Mouse (Mus musculus) kidney, embryonic 15.5 days (tissue): ENCODE measurements around the gene Tet3. TPM values are rescaled to one million over a fixed set of nuclear protein-coding genes. Genes with fewer than 3 reads are reported as not detected.
"Not testable (repeated sequence)": the region's sequence is repeated elsewhere in the genome, so short reads cannot be mapped to it uniquely, and the experiment has no call there.

Source experiments
- ATAC-seq: fragments of 200-750 bp; cut with Nextera tagmentation; replicated peaks from 2 replicates; pipeline ENCODE4 v1.8.0; 2017; ENCODE audit warnings: moderate TSS enrichment; ENCODE audit not compliant: low FRiP score
- H3K27ac ChIP-seq: fragments of 300-500 bp; sonication (generic); 2 replicates; pipeline ENCODE4 v1.5.1; 2015; ENCODE audit warnings: mild to moderate bottlenecking, inconsistent platforms
- H3K27me3 ChIP-seq: fragments of 300-500 bp; sonication (generic); 2 replicates; pipeline ENCODE4 v1.6.1; 2015; ENCODE audit warnings: inconsistent platforms
- H3K36me3 ChIP-seq: fragments of 300-500 bp; sonication (generic); 2 replicates; pipeline ENCODE4 v1.6.1; 2015; ENCODE audit warnings: inconsistent platforms
- H3K4me1 ChIP-seq: fragments of 300-500 bp; sonication (generic); 2 replicates; pipeline ENCODE4 v1.6.1; 2015; ENCODE audit warnings: inconsistent platforms
- H3K4me2 ChIP-seq: fragments of 300-500 bp; sonication (generic); 2 replicates; pipeline ENCODE4 v1.6.1; 2015; ENCODE audit warnings: moderate library complexity, mild to moderate bottlenecking, inconsistent platforms
- H3K4me3 ChIP-seq: fragments of 300-500 bp; sonication (generic); replicated peaks from 2 replicates; pipeline ENCODE4 v1.5.1; 2015; ENCODE audit warnings: mild to moderate bottlenecking, inconsistent platforms
- H3K9ac ChIP-seq: fragments of 300-500 bp; sonication (generic); 2 replicates; pipeline ENCODE4 v1.6.1; 2015; ENCODE audit warnings: mild to moderate bottlenecking, inconsistent platforms
- H3K9me3 ChIP-seq: fragments of 300-500 bp; sonication (generic); replicated peaks from 2 replicates; pipeline ENCODE4 v1.6.1; 2016; ENCODE audit warnings: inconsistent platforms
- whole genome bisulfite sequencing: fragments of 180-500 bp; shearing (Covaris S2); methylation state at CpG from one replicate; pipeline ENCODE4 v1.1.7; 2015; ENCODE audit warnings: mixed read lengths; 5-methylcytosine and 5-hydroxymethylcytosine counted together
- polyA plus RNA-seq: library from polyadenylated mRNA; unstranded; fragments of >200 nt; fragmentation: Nextera tagmentation; extraction: Ambion mirVana; gene quantifications from 2 replicates; pipeline ENCODE4 v1.2.1, GENCODE M21; 2015

The Tet3 gene
- polyA plus RNA-seq, 1 experiment from 2014 or later, result 51.4 TPM

DNA sequence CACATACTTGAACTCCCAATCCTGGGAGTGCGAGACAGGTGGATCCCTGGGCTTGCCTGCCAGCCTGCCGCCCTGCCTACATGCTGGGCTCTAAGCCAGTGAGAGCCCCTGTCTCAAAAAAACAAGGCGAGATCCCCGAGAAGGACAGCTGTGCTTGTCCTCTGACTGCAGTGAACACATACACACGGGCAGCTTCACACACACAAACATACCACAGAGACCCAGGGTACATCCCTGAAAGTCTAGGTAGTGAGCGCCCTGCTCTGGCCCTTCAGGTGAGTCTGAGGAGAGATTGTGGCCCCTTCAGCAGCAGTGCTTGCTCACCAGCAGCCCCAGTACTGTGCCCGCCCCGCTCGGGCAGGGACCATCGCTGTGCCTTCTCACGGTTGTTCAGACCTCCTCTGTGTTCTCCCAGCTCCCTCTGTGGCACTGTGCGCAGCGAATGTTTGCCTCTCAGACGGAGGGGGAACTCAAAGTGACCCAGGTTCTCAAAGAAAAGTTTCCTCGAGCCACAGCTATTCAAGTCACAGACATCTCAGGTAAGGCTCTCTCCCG lies 108.0 kb downstream of the Tet3 start:
- no peak overlapping the region; the same call in 1 of the 2 replicates for H3K4me3 ChIP-seq
- no peaks in the 10 kb centered on the region for H3K27me3 ChIP-seq
- H3K9ac ChIP-seq, result no peak overlapping the region
- H3K4me1 ChIP-seq, result peaks cover 18% of the 10 kb centered on the region
- peaks cover 41% of the 10 kb centered on the region for H3K36me3 ChIP-seq
- no peak for ATAC-seq
- no peaks in the 10 kb centered on the region for H3K9me3 ChIP-seq
- 89% methylated on average over 16 of the region's 16 CpGs for WGBS
- no peak overlapping the region for H3K4me2 ChIP-seq
- no peak overlapping the region for H3K27ac ChIP-seq

DNA sequence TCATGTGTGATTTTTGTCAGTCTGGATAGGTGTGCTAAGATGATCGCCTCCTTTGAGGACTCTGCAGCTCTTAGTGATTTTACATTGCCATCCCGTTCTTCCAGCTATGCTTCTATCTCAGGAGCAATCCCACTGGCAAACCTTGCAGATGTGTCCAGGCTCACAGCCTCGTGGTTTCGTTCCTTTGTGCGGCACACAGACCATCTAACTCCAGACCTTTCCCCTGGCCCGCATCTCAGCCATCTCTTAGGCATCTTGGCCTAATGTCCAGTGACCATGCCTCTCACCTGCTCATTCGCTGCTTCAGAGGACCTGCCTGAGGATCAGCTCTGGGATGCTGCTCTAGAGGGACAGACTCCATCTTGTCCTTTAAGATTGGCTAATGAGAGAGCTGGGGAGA lies 108.7 kb downstream of the Tet3 start:
- H3K9me3 ChIP-seq, result no peaks in the 10 kb centered on the region
- no peaks in the 10 kb centered on the region for H3K27me3 ChIP-seq
- peak overlapping the region; percentile 82 for H3K4me3 ChIP-seq
- H3K9ac ChIP-seq, result peak overlapping the region; percentile 93
- peaks cover 34% of the 10 kb centered on the region for H3K36me3 ChIP-seq
- H3K4me2 ChIP-seq, result peak overlapping the region; percentile 80
- WGBS, result 84% methylated on average over 7 of the region's 7 CpGs
- no peak for ATAC-seq
- no peak overlapping the region; the same call in 1 of the 2 replicates for H3K27ac ChIP-seq
- peaks cover 18% of the 10 kb centered on the region for H3K4me1 ChIP-seq

DNA sequence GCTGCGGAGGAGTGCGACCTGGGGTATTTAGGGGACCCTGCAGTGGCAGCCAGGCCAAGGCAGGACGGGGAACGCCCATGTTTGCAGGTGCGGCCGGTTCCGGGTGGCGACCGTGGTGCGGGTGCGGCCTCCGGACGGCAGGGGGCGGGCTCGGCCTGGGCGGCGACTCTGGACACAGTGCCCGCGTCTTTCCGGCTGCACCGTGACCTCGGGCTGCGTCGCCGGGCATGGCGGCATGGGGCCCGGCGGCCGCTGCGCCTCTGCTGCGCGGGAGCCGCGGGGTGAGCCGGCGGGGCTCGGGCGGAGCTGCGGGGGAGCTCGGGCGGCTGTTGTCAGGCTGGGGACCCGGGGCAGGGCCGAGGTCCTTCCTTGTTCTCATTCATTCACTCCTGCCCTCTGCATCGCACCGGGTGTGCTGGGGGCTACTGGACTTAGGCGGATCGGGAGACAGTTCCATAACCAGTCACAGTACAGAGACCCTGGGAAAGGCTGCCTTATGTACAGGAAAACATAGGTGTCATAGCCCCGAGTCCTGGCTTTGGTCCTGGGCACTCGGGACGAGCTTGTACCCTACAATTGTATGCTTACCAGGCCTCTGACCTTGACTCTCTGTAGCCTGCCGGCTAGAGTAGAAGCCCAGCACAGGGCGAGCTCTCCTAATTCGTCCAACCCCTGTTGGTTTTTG lies 109.5 kb downstream of the Tet3 start:
- H3K9me3 ChIP-seq, result no peaks in the 10 kb centered on the region
- under 1% methylated on average over 53 of the region's 53 CpGs for WGBS
- H3K9ac ChIP-seq, result peak overlapping the region; percentile 93
- H3K4me1 ChIP-seq, result peaks cover 18% of the 10 kb centered on the region
- H3K27ac ChIP-seq, result peak overlapping the region; percentile 60
- ATAC-seq, result peak; percentile 95
- no peaks in the 10 kb centered on the region for H3K27me3 ChIP-seq
- peaks cover 26% of the 10 kb centered on the region for H3K36me3 ChIP-seq
- peak overlapping the region; percentile 82 for H3K4me3 ChIP-seq
- peak overlapping the region; percentile 80 for H3K4me2 ChIP-seq

DNA sequence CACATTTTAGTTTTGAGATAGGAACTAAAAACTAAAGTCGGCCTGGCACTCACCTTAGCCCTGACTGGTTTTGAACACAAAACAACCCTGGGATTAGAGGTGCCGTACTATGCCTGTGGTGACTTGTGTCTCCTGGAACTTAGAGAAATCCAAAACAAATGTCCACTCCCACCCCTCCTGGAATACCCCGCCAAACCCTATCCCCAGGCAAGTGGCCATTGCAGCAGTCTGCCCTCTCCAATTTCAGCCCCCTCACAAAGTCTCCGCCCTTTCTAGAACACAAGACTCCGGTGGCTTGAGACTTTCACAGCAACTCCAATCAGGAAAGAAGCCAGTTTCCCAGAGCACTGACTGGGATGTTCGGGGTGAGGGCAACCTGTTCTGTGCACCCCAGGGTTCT lies 110.0 kb downstream of the Tet3 start, which contains the start of gene Bola3:
Bola3 (plus strand) TSS at position 275 of the 400 bp plus-strand sequence.
- H3K27ac ChIP-seq, result peak within 1 kb of the TSS; percentile 60
- peak within 1 kb of the TSS; percentile 93 for H3K9ac ChIP-seq
- ATAC-seq, result peak; percentile 64
- H3K36me3 ChIP-seq, result peaks cover 23% of the 10 kb centered on the region
- no peaks in the 10 kb centered on the region for H3K27me3 ChIP-seq
- WGBS, result 25% methylated on average over 6 of the region's 6 CpGs
- H3K9me3 ChIP-seq, result no peaks in the 10 kb centered on the region
- peaks cover 18% of the 10 kb centered on the region for H3K4me1 ChIP-seq
- peak within 1 kb of the TSS; percentile 80 for H3K4me2 ChIP-seq
- H3K4me3 ChIP-seq, result peak within 1 kb of the TSS; percentile 82

DNA sequence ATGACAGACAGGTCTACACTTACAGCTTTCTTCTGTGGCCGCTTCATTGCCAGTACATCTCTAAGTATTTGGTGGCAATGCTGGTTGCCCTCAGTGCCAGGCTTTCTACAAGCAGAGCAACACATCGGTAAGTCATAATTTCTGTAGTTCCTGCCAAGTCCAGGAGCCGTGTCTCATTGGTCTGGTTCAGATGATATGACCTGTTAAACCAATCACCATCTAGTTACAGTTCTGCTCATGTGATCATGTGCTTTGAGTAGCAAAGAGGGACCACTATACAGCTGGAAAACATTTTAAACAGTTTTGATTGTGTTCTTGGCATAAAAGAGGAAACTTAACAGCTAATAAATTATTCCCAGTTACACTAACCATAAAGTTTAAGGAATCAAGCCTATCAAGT lies 111.0 kb downstream of the Tet3 start:
- Histone ChIP-seq H3K4me2 (no peak overlapping the region), H3K27ac (no peak overlapping the region), H3K9me3 (no peaks in the 10 kb centered on the region), H3K4me1 (peaks cover 18% of the 10 kb centered on the region), H3K36me3 (peaks cover 20% of the 10 kb centered on the region), H3K27me3 (no peaks in the 10 kb centered on the region), H3K4me3 (no peak overlapping the region), H3K9ac (no peak overlapping the region)
- ATAC-seq, result no peak
- 88% methylated on average over 3 of the region's 3 CpGs for WGBS

DNA sequence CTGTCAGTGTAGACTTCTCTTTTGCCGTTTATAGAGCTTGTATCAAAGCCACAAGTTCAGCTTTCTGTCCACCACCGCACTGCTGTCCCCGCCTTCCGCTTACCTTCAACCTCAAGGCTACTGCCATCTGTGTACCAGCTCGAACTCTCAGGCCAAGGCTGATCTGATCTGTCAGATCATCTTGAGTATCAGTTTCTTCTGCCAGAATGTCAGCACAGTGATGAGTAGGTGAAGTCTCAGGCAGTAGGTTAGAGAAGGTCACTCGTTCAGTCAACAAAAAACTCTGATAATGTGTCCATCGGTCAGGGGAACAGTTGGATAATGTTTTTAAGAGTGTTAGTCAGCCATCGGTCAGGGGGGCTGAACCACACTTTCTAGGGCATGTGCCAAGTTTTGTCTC lies 113.6 kb downstream of the Tet3 start:
- not testable (repeated sequence) for H3K27ac ChIP-seq, H3K9me3 ChIP-seq, H3K4me2 ChIP-seq, H3K27me3 ChIP-seq, H3K9ac ChIP-seq, H3K4me3 ChIP-seq, ATAC-seq
- H3K4me1 ChIP-seq, result peaks cover 13% of the 10 kb centered on the region
- peaks cover 39% of the 10 kb centered on the region for H3K36me3 ChIP-seq
- WGBS, result 87% methylated on average over 8 of the region's 8 CpGs

DNA sequence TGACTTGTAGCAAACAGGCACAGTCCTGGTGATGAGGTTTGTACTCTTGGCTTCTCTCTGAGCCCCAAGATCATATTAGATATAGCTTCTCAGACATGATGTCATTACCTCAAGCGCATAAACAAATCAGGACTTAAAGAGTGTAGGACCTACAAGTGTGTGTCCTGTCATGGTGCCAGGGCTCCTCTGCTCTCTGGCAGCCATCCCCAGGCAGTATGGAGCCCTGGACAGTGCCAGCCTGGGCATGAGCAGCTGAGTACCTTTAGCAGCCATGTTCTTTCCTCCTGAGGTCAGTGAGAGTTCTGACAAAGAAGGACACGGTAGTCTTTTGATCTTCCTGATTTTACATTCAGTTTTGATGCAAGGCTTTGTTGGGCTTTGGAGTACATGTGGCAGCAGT lies 115.9 kb downstream of the Tet3 start:
- Histone ChIP-seq H3K27me3 (no peaks in the 10 kb centered on the region), H3K4me1 (no peaks in the 10 kb centered on the region), H3K27ac (no peak overlapping the region), H3K36me3 (peaks cover 61% of the 10 kb centered on the region), H3K9ac (no peak overlapping the region), H3K9me3 (no peaks in the 10 kb centered on the region), H3K4me2 (no peak overlapping the region), H3K4me3 (no peak overlapping the region)
- 91% methylated on average over 2 of the region's 2 CpGs for WGBS
- ATAC-seq, result no peak

DNA sequence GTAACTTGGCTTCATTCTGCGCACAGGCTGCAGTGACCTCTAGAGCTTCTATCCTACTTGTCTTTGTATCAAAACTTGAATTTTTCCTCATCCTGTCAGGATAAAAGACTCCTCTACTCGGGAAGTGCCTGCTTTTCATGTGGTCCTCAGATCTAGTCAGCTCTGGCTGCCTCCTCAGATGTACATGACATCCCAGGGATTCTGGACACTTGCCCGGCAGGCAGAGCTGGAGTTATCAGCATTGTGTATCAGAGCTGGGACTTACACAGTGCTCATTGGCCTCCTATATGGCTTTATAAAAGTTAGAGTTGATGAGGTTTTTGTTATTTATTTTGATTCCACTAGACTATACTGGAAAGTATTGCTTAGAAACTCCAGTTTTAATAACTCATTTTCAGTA lies 117.5 kb downstream of the Tet3 start:
- 83% methylated on average over 3 of the region's 3 CpGs for WGBS
- H3K36me3 ChIP-seq, result peaks cover 71% of the 10 kb centered on the region
- H3K4me1 ChIP-seq, result no peaks in the 10 kb centered on the region

DNA sequence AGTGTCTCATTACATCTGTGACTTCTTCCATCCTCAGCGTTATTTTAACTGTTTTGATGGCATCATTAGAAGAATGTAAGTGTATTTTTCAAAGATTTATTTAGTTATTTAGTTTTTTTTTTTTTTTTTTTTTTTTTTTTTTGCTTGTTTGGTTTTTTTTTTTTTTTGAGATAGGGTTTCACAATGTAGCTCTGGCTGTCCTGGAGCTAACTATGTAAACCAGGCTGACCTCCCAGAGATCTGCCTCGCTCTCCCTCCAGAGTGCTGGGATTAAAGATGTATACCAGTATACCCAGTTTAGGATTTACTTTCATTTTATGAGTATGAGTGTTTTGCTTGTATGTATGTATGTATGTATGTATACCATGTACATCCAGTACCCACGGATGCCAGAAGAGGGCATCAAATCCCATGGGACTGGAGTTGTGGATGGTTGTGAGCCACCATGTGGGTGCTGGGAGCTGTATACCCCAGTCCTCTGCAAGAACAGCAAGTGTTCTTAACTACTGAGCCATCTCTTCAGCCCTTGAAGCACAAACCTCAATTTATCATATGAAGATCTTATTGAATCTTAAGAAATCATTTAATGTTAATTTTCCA lies 131.2 kb downstream of the Tet3 start:
- WGBS, result 89% methylated on average over 3 of the region's 3 CpGs
- H3K27me3 ChIP-seq, result no peaks in the 10 kb centered on the region
- peaks cover 12% of the 10 kb centered on the region for H3K4me1 ChIP-seq
- H3K4me2 ChIP-seq, result peak overlapping the region; percentile 68
- H3K36me3 ChIP-seq, result peaks cover 41% of the 10 kb centered on the region
- no peak overlapping the region for H3K9ac ChIP-seq
- no peak overlapping the region for H3K4me3 ChIP-seq
- H3K27ac ChIP-seq, result no peak overlapping the region
- H3K9me3 ChIP-seq, result no peaks in the 10 kb centered on the region
- no peak for ATAC-seq

More for the DNA sequence above, 117.5 kb downstream of the Tet3 start:
- H3K4me2 ChIP-seq, result no peak overlapping the region
- no peaks in the 10 kb centered on the region for H3K9me3 ChIP-seq
- no peak overlapping the region for H3K4me3 ChIP-seq
- no peak overlapping the region for H3K27ac ChIP-seq
- no peak for ATAC-seq
- H3K27me3 ChIP-seq, result no peaks in the 10 kb centered on the region
- no peak overlapping the region for H3K9ac ChIP-seq

DNA sequence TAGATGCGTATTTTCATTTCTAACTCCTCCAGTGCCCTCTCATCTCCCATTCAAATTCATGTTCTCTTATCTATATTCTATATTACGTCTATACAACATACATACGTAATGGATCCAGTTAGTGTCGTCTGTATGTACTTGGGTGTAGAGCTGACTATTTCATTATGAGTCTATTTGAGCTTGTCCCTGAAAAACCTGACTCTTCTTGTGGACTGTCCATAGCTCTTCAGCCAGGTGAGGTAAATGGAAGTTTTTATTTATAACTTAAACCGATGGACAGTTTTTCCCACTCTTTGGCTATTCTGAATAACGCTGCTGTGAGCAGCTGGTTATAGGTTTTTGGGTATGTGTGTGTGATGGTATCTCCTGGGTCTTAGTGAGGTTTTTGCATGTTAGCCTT lies 132.1 kb downstream of the Tet3 start:
- Histone ChIP-seq H3K4me1 (peaks cover 12% of the 10 kb centered on the region), H3K9ac (peak overlapping the region; percentile 81), H3K4me3 (peak overlapping the region; percentile 86), H3K27ac (no peak overlapping the region), H3K4me2 (peak overlapping the region; percentile 68), H3K9me3 (no peaks in the 10 kb centered on the region), H3K27me3 (no peaks in the 10 kb centered on the region), H3K36me3 (peaks cover 33% of the 10 kb centered on the region)
- no peak for ATAC-seq
- 54% methylated on average over 6 of the region's 6 CpGs for WGBS

DNA sequence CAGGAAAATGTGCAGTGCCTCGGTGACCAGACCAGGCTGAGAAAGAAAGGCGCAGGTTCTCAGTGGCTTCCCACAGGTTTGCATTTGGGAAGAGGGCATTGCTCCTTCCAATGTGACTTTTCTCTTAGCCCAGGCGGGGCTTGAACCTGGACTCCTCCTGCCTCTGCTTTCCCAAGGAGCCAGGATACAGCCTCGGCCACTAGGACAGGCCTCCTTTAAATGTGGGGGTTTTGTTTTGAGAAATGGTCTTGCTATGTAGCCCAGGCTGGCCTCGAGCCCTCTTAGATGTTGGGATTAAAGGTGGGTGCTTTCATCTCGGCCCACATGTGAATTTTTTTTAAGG lies 132.5 kb downstream of the Tet3 start:
- Histone ChIP-seq H3K4me1 (peaks cover 12% of the 10 kb centered on the region), H3K27ac (peak overlapping the region; percentile 98), H3K27me3 (no peaks in the 10 kb centered on the region), H3K4me2 (peak overlapping the region; percentile 68), H3K9ac (peak overlapping the region; percentile 81), H3K9me3 (no peaks in the 10 kb centered on the region), H3K36me3 (peaks cover 29% of the 10 kb centered on the region), H3K4me3 (peak overlapping the region; percentile 86)
- WGBS, result 8% methylated on average over 6 of the region's 6 CpGs
- no peak; the same call in 1 of the 2 replicates for ATAC-seq
